Mouse (Mus musculus) limb, embryonic 15.5 days (tissue): ENCODE data around the gene Nhsl1. TPM values are rescaled to one million over a fixed set of nuclear protein-coding genes. Genes with fewer than 3 reads are reported as not detected.
A peak's percentile ranks its signal among the peaks of the same experiment; 100 is the strongest.

Experiments used
- ATAC-seq: fragments of 200-750 bp; cut with Nextera tagmentation; 2 replicates; pipeline ENCODE4 v1.8.0; 2017; ENCODE audit warnings: low read depth, moderate TSS enrichment; ENCODE audit not compliant: insufficient number of reproducible peaks, low FRiP score, low TSS enrichment
- H3K27ac ChIP-seq: fragments of 300-500 bp; sonication (generic); 2 replicates; pipeline ENCODE4 v1.5.1; 2015; ENCODE audit warnings: moderate library complexity, mild to moderate bottlenecking, inconsistent platforms
- H3K27me3 ChIP-seq: fragments of 300-500 bp; sonication (generic); 2 replicates; pipeline ENCODE4 v1.6.1; 2015; ENCODE audit warnings: inconsistent platforms
- H3K36me3 ChIP-seq: fragments of 300-500 bp; sonication (generic); 2 replicates; pipeline ENCODE4 v1.6.1; 2015; ENCODE audit warnings: inconsistent platforms
- H3K4me1 ChIP-seq: fragments of 300-500 bp; sonication (generic); 2 replicates; pipeline ENCODE4 v1.6.1; 2015; ENCODE audit warnings: inconsistent platforms
- H3K4me2 ChIP-seq: fragments of 300-500 bp; sonication (generic); 2 replicates; pipeline ENCODE4 v1.6.1; 2015; ENCODE audit warnings: mild to moderate bottlenecking, inconsistent platforms
- H3K4me3 ChIP-seq: fragments of 300-500 bp; sonication (generic); 2 replicates; pipeline ENCODE4 v1.5.1; 2015; ENCODE audit warnings: mild to moderate bottlenecking, inconsistent platforms
- H3K9ac ChIP-seq: fragments of 300-500 bp; sonication (generic); 2 replicates; pipeline ENCODE4 v1.6.1; 2015; ENCODE audit warnings: inconsistent platforms
- H3K9me3 ChIP-seq: fragments of 300-500 bp; sonication (generic); 2 replicates; pipeline ENCODE4 v1.6.1; 2016; ENCODE audit warnings: inconsistent platforms
- WGBS: fragments of 180-500 bp; shearing (Covaris S2); methylation state at CpG from one replicate; pipeline ENCODE4 v1.1.7; 2015; 5-methylcytosine and 5-hydroxymethylcytosine counted together
- polyA plus RNA-seq: library from polyadenylated mRNA; unstranded; fragments of >200 nt; fragmentation: Nextera tagmentation; extraction: Ambion mirVana; gene quantifications from 2 replicates; pipeline ENCODE4 v1.2.1, GENCODE M21; 2015

The Nhsl1 gene
- polyA plus RNA-seq, 1 experiment from 2014 or later, result 11.5 TPM

DNA sequence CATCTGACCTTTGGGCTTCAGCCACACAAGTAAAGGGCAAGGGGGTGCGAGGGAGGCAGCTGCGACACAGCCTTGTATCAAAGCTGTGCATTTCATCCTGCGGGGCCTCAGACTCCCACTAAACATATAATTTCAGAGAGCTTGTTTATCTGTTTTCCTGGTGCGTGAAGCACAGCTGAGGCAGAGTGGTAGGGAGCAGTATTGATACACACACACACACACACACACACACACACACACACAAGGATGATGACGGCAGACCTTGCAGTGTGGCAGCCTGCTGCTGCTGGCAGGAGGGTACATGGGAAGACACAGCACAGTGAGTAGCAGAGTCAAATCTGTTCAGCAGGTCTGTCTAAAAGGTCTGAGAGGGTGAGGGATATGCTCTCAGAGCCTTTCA lies 85.9 kb downstream of the Nhsl1 start:
- H3K27me3 ChIP-seq, result no peaks in the 10 kb centered on the region
- H3K4me3 ChIP-seq, result no peak overlapping the region
- H3K36me3 ChIP-seq, result no peaks in the 10 kb centered on the region
- H3K4me1 ChIP-seq, result peaks cover 24% of the 10 kb centered on the region
- ATAC-seq, result no peak
- H3K27ac ChIP-seq, result no peak overlapping the region
- no peak overlapping the region for H3K4me2 ChIP-seq
- 87% methylated on average over 5 of the region's 5 CpGs for WGBS
- no peak overlapping the region for H3K9ac ChIP-seq
- H3K9me3 ChIP-seq, result no peaks in the 10 kb centered on the region

DNA sequence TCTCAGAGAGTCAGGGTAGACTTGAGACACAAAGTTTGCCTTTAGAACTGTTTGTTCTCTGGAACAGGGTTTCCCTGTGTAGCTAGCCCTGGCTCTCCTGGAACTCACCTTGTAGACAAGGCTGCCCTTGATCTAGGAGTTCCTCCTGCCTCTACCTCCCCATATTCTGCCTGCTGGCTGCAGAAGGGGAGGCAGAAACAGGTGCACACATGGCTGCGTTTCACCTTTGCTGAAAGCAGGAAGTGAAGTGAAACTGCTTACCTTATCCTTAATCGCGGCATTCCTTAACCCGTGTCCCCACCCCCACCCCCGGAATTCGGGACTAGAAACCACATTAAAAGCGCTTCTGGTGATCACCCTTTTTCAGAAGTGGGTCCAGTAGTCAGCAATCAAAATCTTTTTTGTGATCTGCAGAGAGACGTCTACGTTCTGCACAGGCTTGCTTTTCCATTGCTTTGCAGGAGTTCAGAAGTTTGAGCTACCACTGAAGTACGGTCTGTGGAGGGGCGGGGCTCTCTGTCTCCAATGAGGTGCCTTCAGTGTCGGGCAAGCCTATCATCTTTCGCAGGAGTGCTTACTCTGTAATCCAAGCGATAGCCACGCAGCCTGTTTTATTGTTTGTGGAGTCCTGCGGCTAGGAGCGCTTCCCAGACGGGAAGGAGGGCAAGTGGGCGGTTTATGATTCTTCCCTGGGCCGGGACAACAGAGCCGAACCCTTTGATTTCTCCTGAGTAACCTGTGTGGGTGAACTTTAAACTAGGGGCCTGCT lies 88.5 kb downstream of the Nhsl1 start:
- Histone ChIP-seq H3K4me2 (peak overlapping the region; percentile 65), H3K4me1 (peaks cover 29% of the 10 kb centered on the region), H3K9ac (peak overlapping the region; percentile 15; the same call in 1 of the 2 replicates), H3K36me3 (no peaks in the 10 kb centered on the region), H3K27me3 (no peaks in the 10 kb centered on the region), H3K4me3 (peak overlapping the region; percentile 45), H3K27ac (peak overlapping the region; percentile 60), H3K9me3 (no peaks in the 10 kb centered on the region)
- ATAC-seq, result peak; percentile 86
- WGBS, result under 1% methylated on average over 21 of the region's 21 CpGs

DNA sequence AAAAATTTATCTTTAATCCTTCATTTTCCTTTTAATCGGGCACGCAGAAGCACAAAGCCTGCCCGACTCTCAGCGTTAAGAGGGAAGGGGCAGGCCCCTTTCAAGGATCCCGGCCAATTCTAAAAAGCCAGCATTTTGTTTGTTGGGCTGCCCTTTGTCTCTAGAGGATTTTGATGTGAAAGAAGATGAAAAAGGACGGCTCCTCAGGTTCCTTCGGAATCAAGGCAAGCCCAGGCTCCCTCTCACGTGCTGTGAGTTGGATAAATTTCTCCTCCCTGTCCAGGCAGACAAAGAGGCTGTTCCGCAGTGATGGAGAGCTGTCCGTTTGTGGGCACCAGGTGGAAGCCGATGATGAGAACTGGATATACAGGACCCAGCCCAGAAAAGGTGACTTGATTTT lies 89.3 kb downstream of the Nhsl1 start:
- peak overlapping the region; percentile 14; the same call in 1 of the 2 replicates for H3K9ac ChIP-seq
- H3K27ac ChIP-seq, result peak overlapping the region; percentile 60; the same call in 1 of the 2 replicates
- 10% methylated on average over 11 of the region's 11 CpGs for WGBS
- H3K27me3 ChIP-seq, result no peaks in the 10 kb centered on the region
- ATAC-seq, result no peak
- no peaks in the 10 kb centered on the region for H3K36me3 ChIP-seq
- peak overlapping the region; percentile 45 for H3K4me3 ChIP-seq
- H3K9me3 ChIP-seq, result no peaks in the 10 kb centered on the region
- peak overlapping the region; percentile 65 for H3K4me2 ChIP-seq
- H3K4me1 ChIP-seq, result peaks cover 29% of the 10 kb centered on the region

DNA sequence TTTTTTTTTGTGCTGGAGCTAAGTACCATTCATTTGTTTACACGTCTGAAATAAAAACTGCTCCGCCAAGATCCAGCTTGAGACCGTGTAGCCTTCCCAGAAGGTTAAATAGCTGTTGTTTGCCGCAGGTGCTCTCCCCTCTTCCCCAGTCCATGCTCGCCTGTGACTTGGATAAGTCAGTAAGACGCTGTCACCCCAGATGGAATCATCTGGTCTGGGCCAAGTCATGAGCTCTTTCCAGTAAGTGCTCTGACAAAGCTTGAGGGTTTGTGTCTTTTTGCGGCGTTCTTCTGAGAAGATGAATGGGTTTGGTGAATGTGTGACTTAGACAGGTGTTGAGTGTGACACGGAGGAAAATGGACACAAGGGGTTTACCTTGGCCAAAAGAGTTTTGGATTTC lies 89.8 kb downstream of the Nhsl1 start:
- H3K9me3 ChIP-seq, result no peaks in the 10 kb centered on the region
- peaks cover 29% of the 10 kb centered on the region for H3K4me1 ChIP-seq
- 34% methylated on average over 9 of the region's 9 CpGs for WGBS
- no peak for ATAC-seq
- H3K27ac ChIP-seq, result no peak overlapping the region
- no peaks in the 10 kb centered on the region for H3K27me3 ChIP-seq
- peak overlapping the region; percentile 45 for H3K4me3 ChIP-seq
- 0 out of 2 replicates have a peak overlapping the region, but pooled peaks have one; percentile 14 for H3K9ac ChIP-seq
- peak overlapping the region; percentile 65 for H3K4me2 ChIP-seq
- no peaks in the 10 kb centered on the region for H3K36me3 ChIP-seq

DNA sequence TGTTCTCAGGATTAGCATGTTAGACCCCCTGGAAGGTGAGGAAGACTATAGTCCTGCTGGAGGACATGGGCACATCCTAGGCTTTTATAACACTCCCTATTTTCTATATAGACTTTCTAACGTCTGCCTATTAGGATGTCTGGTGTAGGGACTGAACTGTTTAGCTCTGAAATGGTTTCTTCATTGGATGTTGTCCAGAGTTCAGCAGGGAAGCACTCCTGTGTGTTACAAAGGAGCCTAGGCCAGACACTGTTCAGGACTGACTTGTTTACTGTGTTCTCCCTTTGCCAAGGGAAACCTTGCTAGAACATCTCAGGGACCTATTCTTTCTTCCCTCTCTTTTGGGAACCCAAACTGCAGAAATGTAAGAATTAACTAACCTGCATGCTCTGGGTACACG lies 90.3 kb downstream of the Nhsl1 start:
- no peaks in the 10 kb centered on the region for H3K27me3 ChIP-seq
- peaks cover 29% of the 10 kb centered on the region for H3K4me1 ChIP-seq
- H3K27ac ChIP-seq, result no peak overlapping the region
- no peaks in the 10 kb centered on the region for H3K36me3 ChIP-seq
- peak overlapping the region; percentile 45 for H3K4me3 ChIP-seq
- no peaks in the 10 kb centered on the region for H3K9me3 ChIP-seq
- H3K9ac ChIP-seq, result no peak overlapping the region
- WGBS, result 32% methylated on average over 2 of the region's 2 CpGs
- peak overlapping the region; percentile 65 for H3K4me2 ChIP-seq
- ATAC-seq, result no peak

DNA sequence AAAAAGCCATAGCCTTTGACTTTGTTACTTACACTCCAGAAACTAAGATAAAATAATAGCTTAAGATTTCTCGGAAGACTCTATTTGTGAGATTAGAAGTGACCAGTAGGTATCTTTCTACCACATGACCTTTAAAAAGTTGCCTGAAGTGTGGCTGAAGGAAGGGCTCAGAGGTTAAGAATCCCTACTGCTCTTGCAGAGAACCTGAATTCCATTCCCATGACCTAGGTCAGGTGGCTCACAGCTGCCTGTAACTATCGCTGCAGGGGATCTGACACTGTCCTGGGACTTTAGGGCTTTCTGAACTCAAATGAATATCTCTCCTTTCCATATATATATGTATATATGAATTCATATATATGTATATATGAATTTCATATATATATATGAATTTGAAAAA lies 92.5 kb downstream of the Nhsl1 start:
- WGBS, result 66% methylated on average over 2 of the region's 2 CpGs
- H3K4me3 ChIP-seq, result no peak overlapping the region
- H3K27ac ChIP-seq, result no peak overlapping the region
- no peaks in the 10 kb centered on the region for H3K9me3 ChIP-seq
- no peak overlapping the region for H3K4me2 ChIP-seq
- ATAC-seq, result no peak
- H3K4me1 ChIP-seq, result peaks cover 32% of the 10 kb centered on the region
- no peak overlapping the region for H3K9ac ChIP-seq
- no peaks in the 10 kb centered on the region for H3K27me3 ChIP-seq
- no peaks in the 10 kb centered on the region for H3K36me3 ChIP-seq

DNA sequence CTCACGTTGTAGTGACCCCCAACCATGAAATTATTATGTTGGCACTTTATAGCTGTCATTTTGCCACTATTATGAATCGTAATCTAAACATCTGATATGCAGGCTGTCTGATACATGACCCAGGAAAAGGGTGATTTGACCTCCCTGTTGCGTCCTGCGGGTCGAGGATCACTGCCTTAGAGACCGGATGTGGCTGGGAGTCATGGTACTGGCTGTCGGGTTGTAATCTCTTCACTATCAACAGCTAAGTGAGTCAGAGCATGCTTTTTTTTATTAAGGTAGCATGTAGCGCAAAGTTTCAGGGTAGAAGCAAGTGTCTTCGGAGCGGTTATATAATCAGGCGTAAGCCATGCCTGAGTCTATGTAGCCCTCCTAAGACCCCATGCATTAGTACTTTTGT lies 97.2 kb downstream of the Nhsl1 start:
- H3K4me1 ChIP-seq, result peaks cover 3% of the 10 kb centered on the region; the same call in 1 of the 2 replicates
- H3K27ac ChIP-seq, result no peak overlapping the region
- no peaks in the 10 kb centered on the region for H3K27me3 ChIP-seq
- no peaks in the 10 kb centered on the region for H3K36me3 ChIP-seq
- no peak overlapping the region for H3K9ac ChIP-seq
- no peak overlapping the region for H3K4me3 ChIP-seq
- WGBS, result 89% methylated on average over 11 of the region's 11 CpGs
- H3K4me2 ChIP-seq, result no peak overlapping the region
- no peak for ATAC-seq
- no peaks in the 10 kb centered on the region for H3K9me3 ChIP-seq

DNA sequence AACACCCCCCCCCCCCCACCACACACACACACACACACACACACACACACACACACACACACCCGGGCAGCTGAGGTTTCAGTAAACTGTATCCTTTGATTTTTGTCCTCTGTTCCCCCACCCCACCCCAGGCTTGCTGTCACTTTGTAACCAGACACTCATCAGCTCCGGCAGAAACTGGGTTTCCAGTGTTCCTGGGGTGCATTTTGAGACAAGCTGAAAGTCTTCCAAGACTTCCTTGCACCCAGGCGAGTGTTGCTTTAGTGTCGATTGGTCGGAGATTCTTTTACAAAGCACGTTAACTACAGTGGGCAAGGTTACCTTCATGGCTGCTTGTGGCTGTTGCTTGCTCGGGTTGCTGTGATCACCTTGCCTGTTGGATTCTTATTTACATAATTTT lies 99.4 kb downstream of the Nhsl1 start:
- WGBS, result 19% methylated on average over 7 of the region's 7 CpGs
- H3K9ac ChIP-seq, result no peak overlapping the region
- peak overlapping the region; percentile 14; the same call in 1 of the 2 replicates for H3K27ac ChIP-seq
- no peak overlapping the region for H3K4me3 ChIP-seq
- no peaks in the 10 kb centered on the region for H3K36me3 ChIP-seq
- H3K9me3 ChIP-seq, result no peaks in the 10 kb centered on the region
- H3K4me2 ChIP-seq, result no peak overlapping the region
- peaks cover 3% of the 10 kb centered on the region; the same call in 1 of the 2 replicates for H3K4me1 ChIP-seq
- no peaks in the 10 kb centered on the region for H3K27me3 ChIP-seq
- ATAC-seq, result no peak

DNA sequence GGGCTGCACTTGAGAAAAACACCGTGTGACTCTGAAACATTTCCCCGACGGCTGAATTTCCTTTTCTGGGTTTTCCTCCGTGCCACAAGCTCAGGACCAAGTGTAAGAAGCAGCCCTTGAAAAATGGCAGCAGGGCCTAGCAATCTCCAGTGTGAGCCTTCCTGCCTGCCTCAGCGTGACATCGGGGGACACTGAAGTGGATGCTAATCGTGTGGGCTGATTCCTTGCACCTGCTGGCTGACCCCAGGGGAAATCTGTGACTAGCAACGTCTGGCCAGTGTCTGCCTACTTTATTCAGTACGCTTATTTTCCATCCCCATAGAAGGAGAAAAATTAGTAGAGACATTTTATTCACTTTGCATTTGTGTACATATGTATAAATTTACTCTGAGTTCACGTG lies 100.7 kb downstream of the Nhsl1 start:
- no peak overlapping the region for H3K27ac ChIP-seq
- no peaks in the 10 kb centered on the region for H3K27me3 ChIP-seq
- H3K36me3 ChIP-seq, result no peaks in the 10 kb centered on the region
- no peak for ATAC-seq
- no peak overlapping the region for H3K9ac ChIP-seq
- H3K9me3 ChIP-seq, result no peaks in the 10 kb centered on the region
- 63% methylated on average over 10 of the region's 10 CpGs for WGBS
- no peak overlapping the region for H3K4me3 ChIP-seq
- peaks cover 3% of the 10 kb centered on the region; the same call in 1 of the 2 replicates for H3K4me1 ChIP-seq
- no peak overlapping the region for H3K4me2 ChIP-seq

DNA sequence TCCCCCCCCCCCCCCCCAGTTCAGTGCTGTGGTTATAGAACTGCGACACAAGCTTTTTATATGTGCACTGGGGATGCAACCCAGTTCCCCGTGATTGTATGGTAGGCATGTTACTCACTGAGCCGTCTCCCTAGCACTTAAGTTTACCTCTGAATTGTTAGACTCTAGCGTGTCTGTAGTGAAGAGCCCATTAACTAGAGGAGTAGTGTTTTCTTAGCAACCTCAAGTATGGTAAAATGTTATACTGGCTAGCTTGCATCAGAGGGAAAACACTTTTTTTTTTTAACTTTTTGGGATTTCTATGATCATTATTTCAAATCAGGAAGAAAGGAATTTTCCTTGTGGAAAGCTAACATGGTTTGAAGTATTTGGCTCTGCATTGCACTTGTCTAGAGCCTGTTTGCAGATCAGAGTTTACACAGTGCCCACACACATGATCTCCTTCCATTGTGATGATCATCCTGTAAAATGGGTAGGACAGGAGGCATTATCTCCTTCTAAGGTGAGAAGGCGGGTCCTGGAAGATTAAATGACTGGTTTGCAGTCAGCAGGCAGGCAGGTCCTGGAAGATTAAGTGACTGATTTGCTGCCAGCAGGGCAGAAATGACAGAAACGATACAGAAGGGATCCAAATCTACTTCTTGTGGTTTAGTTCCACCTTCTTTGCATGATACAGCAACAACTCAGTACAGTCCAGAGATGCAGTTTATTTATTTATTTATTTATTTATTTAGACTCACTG lies 101.6 kb downstream of the Nhsl1 start:
- Histone ChIP-seq H3K4me3 (no peak overlapping the region), H3K9ac (no peak overlapping the region), H3K27me3 (no peaks in the 10 kb centered on the region), H3K4me2 (no peak overlapping the region), H3K27ac (no peak overlapping the region), H3K9me3 (no peaks in the 10 kb centered on the region), H3K36me3 (no peaks in the 10 kb centered on the region), H3K4me1 (no peaks in the 10 kb centered on the region)
- ATAC-seq, result no peak
- WGBS, result 87% methylated on average over 6 of the region's 6 CpGs

DNA sequence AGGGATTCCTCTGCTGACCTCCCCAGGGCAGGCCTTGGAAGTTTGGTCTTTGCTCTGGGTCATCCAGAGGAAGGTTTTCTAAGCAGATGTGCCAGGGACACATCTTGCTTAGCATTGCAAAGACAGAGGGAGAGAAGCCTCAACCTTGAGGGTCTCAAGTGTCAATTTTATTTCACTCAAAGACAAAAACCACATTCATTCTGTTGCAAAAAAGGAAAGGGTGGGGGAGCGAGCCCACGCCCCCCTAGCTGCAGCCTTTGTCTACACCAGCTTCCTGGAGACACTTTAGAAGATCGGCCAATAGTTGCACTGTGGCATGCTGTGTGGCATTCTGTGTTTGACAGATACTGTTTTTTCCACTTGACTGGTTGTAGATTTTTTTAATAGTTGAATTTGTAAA lies 104.2 kb downstream of the Nhsl1 start:
- no peak overlapping the region for H3K27ac ChIP-seq
- H3K27me3 ChIP-seq, result no peaks in the 10 kb centered on the region
- WGBS, result 75% methylated on average over 3 of the region's 3 CpGs
- no peak overlapping the region for H3K4me2 ChIP-seq
- H3K4me1 ChIP-seq, result peaks cover 2% of the 10 kb centered on the region; the same call in 1 of the 2 replicates
- H3K4me3 ChIP-seq, result no peak overlapping the region
- no peak overlapping the region for H3K9ac ChIP-seq
- no peaks in the 10 kb centered on the region for H3K9me3 ChIP-seq
- ATAC-seq, result no peak
- no peaks in the 10 kb centered on the region for H3K36me3 ChIP-seq

DNA sequence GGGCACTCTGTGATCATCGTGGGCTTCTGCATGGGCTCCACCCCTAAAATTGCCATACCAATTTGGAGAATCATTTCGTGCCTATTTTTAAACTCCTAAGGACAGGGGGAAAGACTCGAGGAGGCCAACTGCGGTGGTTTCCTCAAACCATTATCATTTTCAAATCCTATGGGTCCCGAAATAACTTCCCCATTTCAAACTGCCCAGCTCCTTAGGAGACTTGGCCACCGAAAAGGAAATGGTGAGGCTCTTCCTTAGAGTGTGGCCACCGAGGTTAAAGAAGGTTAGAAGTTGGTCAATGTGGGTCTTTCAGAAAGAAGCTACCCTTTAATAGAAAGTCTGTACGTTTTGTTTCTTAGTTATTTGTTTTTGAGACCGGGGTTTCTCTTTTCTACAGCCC lies 104.8 kb downstream of the Nhsl1 start:
- no peaks in the 10 kb centered on the region for H3K36me3 ChIP-seq
- 79% methylated on average over 9 of the region's 9 CpGs for WGBS
- H3K4me3 ChIP-seq, result no peak overlapping the region
- no peaks in the 10 kb centered on the region for H3K27me3 ChIP-seq
- H3K27ac ChIP-seq, result no peak overlapping the region
- no peaks in the 10 kb centered on the region for H3K9me3 ChIP-seq
- peaks cover 2% of the 10 kb centered on the region; the same call in 1 of the 2 replicates for H3K4me1 ChIP-seq
- H3K4me2 ChIP-seq, result no peak overlapping the region
- H3K9ac ChIP-seq, result no peak overlapping the region
- ATAC-seq, result no peak
